Mouse (Mus musculus) heart, adult 18-20 months (tissue): Measurements from ENCODE around the gene Lrrc31. TPM values are rescaled to one million over a fixed set of nuclear protein-coding genes. Genes with fewer than 3 reads are reported as not detected.

ENCODE experiments used
- DNase-seq, 2 experiments: peaks; one replicate each; pipeline ENCODE4 v3.0.0; 2021 to 2022; ENCODE audit warnings: mixed read lengths in 1 of 2
- total RNA-seq, 2 experiments: library from RNA; stranded (reverse); gene quantifications; 2 replicates each; pipeline ENCODE4 v1.2.3; 2021

Lrrc31 gene
- total RNA-seq, 2 experiments from 2014 or later = 0.13 TPM; not detected in 1

GRCm38 (mm10) chr3:30687216-30687615 lies 12.4 kb downstream of the Lrrc31 start:
- no peak for DNase-seq

- no peak for DNase-seq
Observed at GRCm38 (mm10) chr3:30683190-30683589, 16.5 kb downstream of the Lrrc31 start.

GRCm38 (mm10) chr3:30658486-30658885 lies 41.2 kb downstream of the Lrrc31 start:
- DNase-seq = no peak

- DNase-seq = no peak
Observed at GRCm38 (mm10) chr3:30655937-30656336, 43.7 kb downstream of the Lrrc31 start.

GRCm38 (mm10) chr3:30650062-30650841 lies 49.4 kb downstream of the Lrrc31 start:
- no peak for DNase-seq

GRCm38 (mm10) chr3:30648466-30648865 lies 51.2 kb downstream of the Lrrc31 start:
- no peak for DNase-seq

- DNase-seq = peak; percentile 6 to 8
Observed at GRCm38 (mm10) chr3:30647440-30648090, 52.1 kb downstream of the Lrrc31 start, which contains the start of gene Lrrc34. Gene Lrrc34, minus strand, starts transcription at chr3:30647869.

- no peak for DNase-seq
Observed at GRCm38 (mm10) chr3:30646761-30647160, 52.9 kb downstream of the Lrrc31 start.

GRCm38 (mm10) chr3:30644207-30644606 lies 55.4 kb downstream of the Lrrc31 start, which contains the start of gene Lrriq4:
Gene Lrriq4, plus strand, starts transcription at chr3:30644507.
- DNase-seq = no peak

- DNase-seq = no peak
Observed at GRCm38 (mm10) chr3:30635629-30636028, 64.0 kb downstream of the Lrrc31 start.

- no peak for DNase-seq
Observed at GRCm38 (mm10) chr3:30633681-30634080, 66.0 kb downstream of the Lrrc31 start.

Other genes with a start within 250 kb of the Lrrc31 start
- gene Mecom, start 151.8 kb downstream of the Lrrc31 start, total RNA-seq = 10 to 100 TPM; 11.2 to 11.8 TPM
- gene Actrt3, start 99.9 kb downstream of the Lrrc31 start, total RNA-seq = not detected
- gene Mynn, start 97.8 kb downstream of the Lrrc31 start, total RNA-seq = 10 to 100 TPM; 12.6 to 17.3 TPM
- gene Lrriq4, start 55.3 kb downstream of the Lrrc31 start, total RNA-seq = not detected
- gene Lrrc34, start 52.0 kb downstream of the Lrrc31 start, total RNA-seq = under 1 TPM in 1 of 2 experiments, not detected in 1; 0.15 TPM
- gene Samd7, start 46.5 kb upstream of the Lrrc31 start, total RNA-seq = not detected
- 10 to 100 TPM; 39.6 TPM for gene Sec62, start 93.0 kb upstream of the Lrrc31 start, total RNA-seq
- gene Gpr160, start 156.1 kb upstream of the Lrrc31 start, total RNA-seq = 1 to 10 TPM; 1.5 to 2.6 TPM